Mouse (Mus musculus) urinary bladder, postnatal 0 days (tissue): Measurements from ENCODE around the gene Ms4a6c. TPM values are rescaled to one million over a fixed set of nuclear protein-coding genes. Genes with fewer than 3 reads are reported as not detected.

ENCODE experiments used
- polyA plus RNA-seq: library from polyadenylated mRNA; unstranded; fragments of >200 nt; fragmentation: Nextera tagmentation; extraction: Ambion mirVana; gene quantifications from 2 replicates; pipeline ENCODE4 v1.2.1, GENCODE M21; 2015

The Ms4a6c gene
- 15.8 and 18.6 TPM in 2 replicates for polyA plus RNA-seq

GRCm38 (mm10) chr19:11469215-11469614, at the start of gene Ms4a6c:
Ms4a6c (plus strand) TSS chr19:11469366.

DNA sequence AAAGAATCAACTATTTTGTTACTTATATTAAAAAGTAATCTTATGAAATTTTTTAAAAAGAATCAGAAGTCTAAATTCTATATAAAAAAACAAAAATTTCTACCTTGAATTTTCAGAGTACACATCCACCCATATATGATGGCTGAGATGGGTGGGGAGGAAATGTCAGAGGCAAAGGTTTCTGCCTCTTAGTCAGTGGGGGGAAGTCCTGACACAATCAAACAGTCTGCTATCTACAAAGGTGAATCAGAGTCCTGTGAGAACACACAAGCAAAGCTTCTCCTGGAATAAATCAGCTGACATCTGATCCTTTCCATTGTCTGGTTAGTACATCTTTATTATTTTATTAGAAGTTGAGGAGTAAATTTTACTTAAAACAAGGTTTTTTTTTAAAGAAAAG, 25.8 kb upstream of the Ms4a6c start, which contains the start of gene Ms4a4b:
Ms4a4b (plus strand) TSS at position 216 of the 400 bp plus-strand sequence.

DNA sequence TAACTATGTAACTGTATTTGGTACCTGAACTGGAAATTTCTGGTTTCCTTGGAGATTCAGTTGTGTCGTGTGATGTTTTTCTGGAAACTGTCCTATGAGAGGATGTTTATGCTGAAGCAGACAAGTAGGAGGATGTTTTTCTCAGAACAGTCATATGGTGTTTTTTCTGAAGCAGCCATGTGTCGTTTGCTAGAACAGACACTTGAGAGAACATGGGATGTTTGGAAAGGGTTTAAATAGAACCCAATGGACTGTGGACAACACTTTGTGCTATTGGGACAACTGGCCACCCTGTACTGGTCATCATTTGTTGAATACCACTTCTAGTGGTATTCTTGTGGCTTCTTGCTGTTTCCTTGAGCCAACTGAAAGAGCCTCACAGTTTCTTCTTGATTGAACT, 16.6 kb downstream of the Ms4a6c start, which contains the start of gene Gm8369:
Gm8369 (plus strand) TSS at position 193 of the 400 bp plus-strand sequence.

DNA sequence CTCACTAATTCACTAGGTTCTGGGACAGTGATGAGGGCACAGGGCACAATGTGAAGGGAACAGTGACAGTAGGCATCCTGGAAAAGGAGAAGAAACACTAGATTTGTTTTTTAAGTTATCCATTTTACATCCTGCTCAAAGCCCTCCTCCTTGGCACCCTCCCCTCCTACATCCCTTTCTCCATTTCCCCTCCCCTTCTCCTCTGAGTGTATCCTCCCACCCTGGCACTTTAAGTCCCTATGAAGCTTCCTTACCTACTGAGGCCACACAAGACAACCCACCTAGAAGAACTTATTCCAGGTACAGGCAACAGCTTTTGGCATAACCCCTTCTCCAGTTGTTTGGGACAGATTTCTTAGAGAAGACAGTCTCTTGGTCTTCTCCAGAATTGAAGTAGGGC, 47.1 kb downstream of the Ms4a6c start, which contains the start of gene Ms4a6b:
Ms4a6b (plus strand) TSS at position 267 of the 400 bp plus-strand sequence.

Other genes with a start within 250 kb of the Ms4a6c start
- not detected in 2 replicates for gene Ms4a12, start 236.9 kb upstream of the Ms4a6c start, polyA plus RNA-seq
- gene Ms4a1, start 203.1 kb upstream of the Ms4a6c start, polyA plus RNA-seq, result 0.06 and 0.10 TPM in 2 replicates
- not detected in 2 replicates for gene Ms4a5, start 185.5 kb upstream of the Ms4a6c start, polyA plus RNA-seq
- 0.06 and 0.08 TPM in 2 replicates for gene Ms4a14, start 154.9 kb upstream of the Ms4a6c start, polyA plus RNA-seq
- 9.4 and 14.2 TPM in 2 replicates for gene Ms4a7, start 133.2 kb upstream of the Ms4a6c start, polyA plus RNA-seq
- 11.4 and 16.9 TPM in 2 replicates for gene Ms4a4a, start 93.8 kb upstream of the Ms4a6c start, polyA plus RNA-seq
- gene Ms4a4c, start 64.6 kb upstream of the Ms4a6c start, polyA plus RNA-seq, result 0.64 and 1.1 TPM in 2 replicates
- gene Ms4a4b, start 25.8 kb upstream of the Ms4a6c start, polyA plus RNA-seq, result 0.28 TPM in 1 of 2 replicates, not detected in the other
- gene Gm8369, start 16.6 kb downstream of the Ms4a6c start, polyA plus RNA-seq, result 0.30 TPM in 1 of 2 replicates, not detected in the other
- gene Ms4a6b, start 47.1 kb downstream of the Ms4a6c start, polyA plus RNA-seq, result 8.9 and 10.9 TPM in 2 replicates
- 37.8 and 41.1 TPM in 2 replicates for gene Ms4a4d, start 67.4 kb downstream of the Ms4a6c start, polyA plus RNA-seq
- 16.0 and 35.0 TPM in 2 replicates for gene Ms4a6d, start 135.5 kb downstream of the Ms4a6c start, polyA plus RNA-seq
- gene Ms4a2, start 154.4 kb downstream of the Ms4a6c start, polyA plus RNA-seq, result 0.22 and 0.35 TPM in 2 replicates
- not detected in 2 replicates for gene Ms4a3, start 171.5 kb downstream of the Ms4a6c start, polyA plus RNA-seq
- not detected in 2 replicates for gene Oosp2, start 191.2 kb downstream of the Ms4a6c start, polyA plus RNA-seq
- not detected in 2 replicates for gene Oosp1, start 221.8 kb downstream of the Ms4a6c start, polyA plus RNA-seq
- not detected in 2 replicates for gene Oosp3, start 227.7 kb downstream of the Ms4a6c start, polyA plus RNA-seq